Mouse (Mus musculus) midbrain, embryonic 11.5 days (tissue): ENCODE measurements around the gene Maats1. TPM values are rescaled to one million over a fixed set of nuclear protein-coding genes. Genes with fewer than 3 reads are reported as not detected.

ENCODE experiments used
- ATAC-seq: fragments of 200-750 bp; cut with Nextera tagmentation; 2 replicates; pipeline ENCODE4 v1.8.0; 2017; ENCODE audit warnings: moderate TSS enrichment, moderate library complexity; ENCODE audit not compliant: low FRiP score
- DNase-seq: peaks from one replicate; pipeline ENCODE4 v3.0.0; 2015; ENCODE audit warnings: low spot score; ENCODE audit errors: missing footprints
- H3K27ac ChIP-seq: fragments of 300-500 bp; sonication (generic); 2 replicates; pipeline ENCODE4 v1.5.1; 2014; ENCODE audit warnings: low read depth, low read length
- H3K27me3 ChIP-seq: fragments of 300-500 bp; sonication (generic); 2 replicates; pipeline ENCODE4 v1.6.1; 2014; ENCODE audit warnings: mild to moderate bottlenecking, low read length, moderate library complexity, mixed read lengths; ENCODE audit not compliant: control insufficient read depth, insufficient read depth
- H3K36me3 ChIP-seq: fragments of 300-500 bp; sonication (generic); 2 replicates; pipeline ENCODE4 v1.6.1; 2014; ENCODE audit warnings: mild to moderate bottlenecking, low read length, moderate library complexity, mixed read lengths; ENCODE audit not compliant: control insufficient read depth, insufficient read depth
- H3K4me1 ChIP-seq: fragments of 300-500 bp; sonication (generic); 2 replicates; pipeline ENCODE4 v1.6.1; 2014; ENCODE audit warnings: low read length; ENCODE audit not compliant: control insufficient read depth, insufficient read depth
- H3K4me2 ChIP-seq: fragments of 300-500 bp; sonication (generic); 2 replicates; pipeline ENCODE4 v1.6.1; 2014; ENCODE audit warnings: mild to moderate bottlenecking, moderate library complexity
- H3K4me3 ChIP-seq: fragments of 300-500 bp; sonication (generic); 2 replicates; pipeline ENCODE4 v1.5.1; 2014; ENCODE audit warnings: low read depth, low read length
- H3K9ac ChIP-seq: fragments of 300-500 bp; sonication (generic); 2 replicates; pipeline ENCODE4 v1.6.1; 2014; ENCODE audit warnings: low read length
- H3K9me3 ChIP-seq: fragments of 300-500 bp; sonication (generic); 2 replicates; pipeline ENCODE4 v1.6.1; 2016; ENCODE audit warnings: low read length; ENCODE audit not compliant: control insufficient read depth
- WGBS: fragments of 180-500 bp; shearing (Covaris S2); extraction: QIAGEN DNeasy Blood & Tissue Kit; methylation state at CpG from one replicate; pipeline ENCODE4 v1.1.7; 2014; 5-methylcytosine and 5-hydroxymethylcytosine counted together
- polyA plus RNA-seq: library from polyadenylated mRNA; unstranded; fragments of >200 nt; fragmentation: Nextera tagmentation; extraction: Ambion mirVana; gene quantifications from 2 replicates; pipeline ENCODE4 v1.2.1, GENCODE M21; 2014

The Maats1 gene
- polyA plus RNA-seq, 1 experiment from 2014 or later: 0.60 TPM

GRCm38 (mm10) chr16:38319087-38319486 is 22.9 kb downstream of the Maats1 start:
- no peak for ATAC-seq
- Histone ChIP-seq H3K4me2 (no peak overlapping the region), H3K27ac (no peak overlapping the region), H3K9ac (no peak overlapping the region), H3K4me1 (no peaks in the 10 kb centered on the region), H3K27me3 (no peaks in the 10 kb centered on the region), H3K9me3 (no peaks in the 10 kb centered on the region), H3K4me3 (no peak overlapping the region), H3K36me3 (no peaks in the 10 kb centered on the region)
- 88% methylated on average over 4 of the region's 4 CpGs for WGBS
- DNase-seq: no peak

- Histone ChIP-seq H3K9me3 (no peaks in the 10 kb centered on the region), H3K27me3 (no peaks in the 10 kb centered on the region), H3K27ac (no peak overlapping the region), H3K9ac (no peak overlapping the region), H3K4me2 (no peak overlapping the region), H3K4me3 (no peak overlapping the region), H3K36me3 (no peaks in the 10 kb centered on the region), H3K4me1 (no peaks in the 10 kb centered on the region)
- no peak for DNase-seq
- 85% methylated on average over 9 of the region's 9 CpGs for WGBS
- no peak for ATAC-seq
Observed at GRCm38 (mm10) chr16:38318492-38318891, 23.5 kb downstream of the Maats1 start.

- no peaks in the 10 kb centered on the region for H3K36me3 ChIP-seq
- H3K27ac ChIP-seq: no peak overlapping the region
- no peak for ATAC-seq
- H3K4me2 ChIP-seq: no peak overlapping the region
- H3K27me3 ChIP-seq: no peaks in the 10 kb centered on the region
- H3K9me3 ChIP-seq: no peaks in the 10 kb centered on the region
- 80% methylated on average over 11 of the region's 11 CpGs for WGBS
- H3K4me3 ChIP-seq: no peak overlapping the region
- H3K9ac ChIP-seq: no peak overlapping the region
- DNase-seq: no peak
- H3K4me1 ChIP-seq: peaks cover 10% of the 10 kb centered on the region; the same call in 1 of the 2 replicates
Observed at GRCm38 (mm10) chr16:38308195-38308594, 33.7 kb downstream of the Maats1 start.

- Histone ChIP-seq H3K9me3 (no peaks in the 10 kb centered on the region), H3K4me3 (no peak overlapping the region), H3K27me3 (no peaks in the 10 kb centered on the region), H3K27ac (no peak overlapping the region), H3K4me2 (no peak overlapping the region), H3K36me3 (no peaks in the 10 kb centered on the region), H3K4me1 (peaks cover 10% of the 10 kb centered on the region; the same call in 1 of the 2 replicates), H3K9ac (no peak overlapping the region)
- ATAC-seq (no peak), DNase-seq (no peak)
- 57% methylated on average over 7 of the region's 7 CpGs for WGBS
Observed at GRCm38 (mm10) chr16:38307651-38308050, 34.3 kb downstream of the Maats1 start.

GRCm38 (mm10) chr16:38307221-38307605 is 34.7 kb downstream of the Maats1 start:
- H3K9ac ChIP-seq: no peak overlapping the region; the same call in 1 of the 2 replicates
- H3K4me3 ChIP-seq: no peak overlapping the region
- H3K27ac ChIP-seq: no peak overlapping the region; the same call in 1 of the 2 replicates
- H3K9me3 ChIP-seq: no peaks in the 10 kb centered on the region
- DNase-seq (no peak), ATAC-seq (peak; percentile 52; the same call in 1 of the 2 replicates)
- H3K4me1 ChIP-seq: peaks cover 10% of the 10 kb centered on the region; the same call in 1 of the 2 replicates
- 45% methylated on average over 5 of the region's 5 CpGs for WGBS
- no peak overlapping the region for H3K4me2 ChIP-seq
- no peaks in the 10 kb centered on the region for H3K27me3 ChIP-seq
- H3K36me3 ChIP-seq: no peaks in the 10 kb centered on the region

- Histone ChIP-seq H3K4me3 (no peak overlapping the region), H3K4me1 (peaks cover 10% of the 10 kb centered on the region; the same call in 1 of the 2 replicates), H3K9me3 (no peaks in the 10 kb centered on the region), H3K36me3 (no peaks in the 10 kb centered on the region), H3K4me2 (no peak overlapping the region), H3K27me3 (no peaks in the 10 kb centered on the region), H3K9ac (no peak overlapping the region), H3K27ac (no peak overlapping the region)
- WGBS: 47% methylated on average over 18 of the region's 18 CpGs
- ATAC-seq: 0 out of 2 replicates have a peak, but pooled peaks have one; percentile 44
- DNase-seq: peak; percentile 89
Observed at GRCm38 (mm10) chr16:38306571-38307220, 35.2 kb downstream of the Maats1 start.

- peaks cover 10% of the 10 kb centered on the region; the same call in 1 of the 2 replicates for H3K4me1 ChIP-seq
- WGBS: 83% methylated on average over 17 of the region's 17 CpGs
Observed at GRCm38 (mm10) chr16:38304460-38305194, 37.3 kb downstream of the Maats1 start.

GRCm38 (mm10) chr16:38302367-38302766 is 39.6 kb downstream of the Maats1 start:
- Histone ChIP-seq H3K4me1 (peaks cover 5% of the 10 kb centered on the region; the same call in 1 of the 2 replicates), H3K36me3 (no peaks in the 10 kb centered on the region), H3K4me2 (no peak overlapping the region), H3K9me3 (no peaks in the 10 kb centered on the region), H3K27me3 (no peaks in the 10 kb centered on the region), H3K27ac (no peak overlapping the region), H3K9ac (no peak overlapping the region), H3K4me3 (no peak overlapping the region)
- no peak for ATAC-seq
- no peak for DNase-seq
- WGBS: 94% methylated on average over 13 of the region's 13 CpGs

More at GRCm38 (mm10) chr16:38304460-38305194, 37.3 kb downstream of the Maats1 start:
- H3K4me3 ChIP-seq: no peak overlapping the region
- H3K9ac ChIP-seq: no peak overlapping the region
- H3K9me3 ChIP-seq: no peaks in the 10 kb centered on the region
- H3K4me2 ChIP-seq: no peak overlapping the region
- DNase-seq: no peak
- H3K36me3 ChIP-seq: no peaks in the 10 kb centered on the region
- no peak overlapping the region for H3K27ac ChIP-seq
- no peak for ATAC-seq
- H3K27me3 ChIP-seq: no peaks in the 10 kb centered on the region

GRCm38 (mm10) chr16:38298410-38298809 is 43.5 kb downstream of the Maats1 start:
- H3K27me3 ChIP-seq: no peaks in the 10 kb centered on the region
- no peaks in the 10 kb centered on the region for H3K4me1 ChIP-seq
- DNase-seq (no peak), ATAC-seq (no peak)
- no peaks in the 10 kb centered on the region for H3K9me3 ChIP-seq
- no peaks in the 10 kb centered on the region for H3K36me3 ChIP-seq
- WGBS: 90% methylated on average over 6 of the region's 6 CpGs
- no peak overlapping the region for H3K27ac ChIP-seq
- H3K4me2 ChIP-seq: no peak overlapping the region
- no peak overlapping the region for H3K9ac ChIP-seq
- no peak overlapping the region for H3K4me3 ChIP-seq
